Mouse (Mus musculus): ENCODE data around the gene Myh2.

Myh2 gene

GRCm38 (mm10) chr11:67237481-67238079 is 66.8 kb downstream of the Myh2 start, which contains the start of gene Myh4:
Myh4 (plus strand) TSS chr11:67238029.
- no peak for DNase-seq (ENCODE audit: inconsistent ontology term)

- no peak for DNase-seq (ENCODE audit: inconsistent ontology term)
These were observed 70.2 kb downstream of the Myh2 start for GRCm38 (mm10) chr11:67241051-67241450.
